Mouse (Mus musculus): ENCODE results near the gene Stn1. TPM values are rescaled to one million over a fixed set of nuclear protein-coding genes. Genes with fewer than 3 reads are reported as not detected.

Stn1 gene
- polyA plus RNA-seq, 1 experiment from 2014 or later = 44.2 TPM

GRCm38 (mm10) chr19:47500389-47501011 lies 36.8 kb downstream of the Stn1 start:
- no peaks in the 10 kb centered on the region for H3K9me3 ChIP-seq (replicated peaks)
- WGBS = 78% methylated on average over 11 of the region's 11 CpGs
- no peaks in the 10 kb centered on the region for H3K4me1 ChIP-seq
- H3K27me3 ChIP-seq = no peaks in the 10 kb centered on the region
- 0 out of 2 replicates have a peak, but pooled peaks cover 3% of the 10 kb centered on the region for H3K36me3 ChIP-seq
- no peak for ATAC-seq (ENCODE audit: low FRiP score)
- H3K9ac ChIP-seq = no peak overlapping the region
- H3K4me2 ChIP-seq (replicated peaks) = no peak overlapping the region
- H3K27ac ChIP-seq = no peak overlapping the region
- H3K4me3 ChIP-seq = no peak overlapping the region

- Histone ChIP-seq H3K9me3 (replicated peaks) (no peaks in the 10 kb centered on the region), H3K27ac (no peak overlapping the region), H3K4me2 (replicated peaks) (no peak overlapping the region), H3K36me3 (0 out of 2 replicates have a peak, but pooled peaks cover 3% of the 10 kb centered on the region), H3K9ac (no peak overlapping the region), H3K4me1 (no peaks in the 10 kb centered on the region), H3K4me3 (no peak overlapping the region), H3K27me3 (no peaks in the 10 kb centered on the region)
- no peak for ATAC-seq (ENCODE audit: low FRiP score)
- 85% methylated on average over 5 of the region's 5 CpGs for WGBS
Observed at GRCm38 (mm10) chr19:47499841-47500240, 37.5 kb downstream of the Stn1 start.

GRCm38 (mm10) chr19:47498942-47499341 lies 38.4 kb downstream of the Stn1 start:
- Histone ChIP-seq H3K4me1 (peaks cover 6% of the 10 kb centered on the region; the same call in 1 of the 2 replicates), H3K27ac (no peak overlapping the region), H3K36me3 (0 out of 2 replicates have a peak, but pooled peaks cover 3% of the 10 kb centered on the region), H3K27me3 (no peaks in the 10 kb centered on the region), H3K9ac (no peak overlapping the region), H3K9me3 (replicated peaks) (no peaks in the 10 kb centered on the region), H3K4me3 (no peak overlapping the region), H3K4me2 (replicated peaks) (no peak overlapping the region)
- ATAC-seq (ENCODE audit: low FRiP score) = no peak
- 72% methylated on average over 4 of the region's 4 CpGs for WGBS

- Histone ChIP-seq H3K27me3 (no peaks in the 10 kb centered on the region), H3K4me1 (peaks cover 19% of the 10 kb centered on the region), H3K4me3 (no peak overlapping the region), H3K36me3 (0 out of 2 replicates have a peak, but pooled peaks cover 3% of the 10 kb centered on the region), H3K27ac (no peak overlapping the region), H3K9ac (no peak overlapping the region), H3K4me2 (replicated peaks) (no peak overlapping the region), H3K9me3 (replicated peaks) (no peaks in the 10 kb centered on the region)
- ATAC-seq (ENCODE audit: low FRiP score) = no peak
- WGBS = 90% methylated on average over 6 of the region's 6 CpGs
Observed at GRCm38 (mm10) chr19:47497736-47498135, 39.6 kb downstream of the Stn1 start.

- Histone ChIP-seq H3K36me3 (0 out of 2 replicates have a peak, but pooled peaks cover 3% of the 10 kb centered on the region), H3K4me1 (peaks cover 23% of the 10 kb centered on the region), H3K27me3 (no peaks in the 10 kb centered on the region), H3K9me3 (replicated peaks) (no peaks in the 10 kb centered on the region), H3K9ac (no peak overlapping the region), H3K4me2 (replicated peaks) (no peak overlapping the region), H3K4me3 (no peak overlapping the region), H3K27ac (no peak overlapping the region)
- WGBS = 90% methylated on average over 9 of the region's 9 CpGs
- ATAC-seq (ENCODE audit: low FRiP score) = no peak
Observed at GRCm38 (mm10) chr19:47497313-47497712, 40.0 kb downstream of the Stn1 start.

GRCm38 (mm10) chr19:47493017-47493997 lies 44.0 kb downstream of the Stn1 start:
- no peak overlapping the region for H3K9ac ChIP-seq
- peak; percentile 77 for ATAC-seq (ENCODE audit: low FRiP score)
- 28% methylated on average over 23 of the region's 23 CpGs for WGBS

GRCm38 (mm10) chr19:47492422-47492821 lies 44.9 kb downstream of the Stn1 start:
- H3K4me2 ChIP-seq (replicated peaks) = no peak overlapping the region
- no peak overlapping the region for H3K9ac ChIP-seq
- WGBS = 31% methylated on average over 6 of the region's 6 CpGs
- peak overlapping the region; percentile 74 for H3K27ac ChIP-seq
- H3K27me3 ChIP-seq = no peaks in the 10 kb centered on the region
- H3K4me3 ChIP-seq = no peak overlapping the region
- 0 out of 2 replicates have a peak, but pooled peaks have one; percentile 41 for ATAC-seq (ENCODE audit: low FRiP score)
- H3K9me3 ChIP-seq (replicated peaks) = no peaks in the 10 kb centered on the region
- no peaks in the 10 kb centered on the region for H3K36me3 ChIP-seq
- H3K4me1 ChIP-seq = peaks cover 29% of the 10 kb centered on the region

More at GRCm38 (mm10) chr19:47493017-47493997, 44.0 kb downstream of the Stn1 start:
- Histone ChIP-seq H3K27me3 (no peaks in the 10 kb centered on the region), H3K4me2 (replicated peaks) (peak overlapping the region; percentile 45), H3K36me3 (no peaks in the 10 kb centered on the region), H3K4me3 (no peak overlapping the region), H3K27ac (peak overlapping the region; percentile 74), H3K4me1 (peaks cover 29% of the 10 kb centered on the region), H3K9me3 (replicated peaks) (no peaks in the 10 kb centered on the region)

GRCm38 (mm10) chr19:47491853-47492252 lies 45.5 kb downstream of the Stn1 start:
- ATAC-seq (ENCODE audit: low FRiP score) = no peak
- Histone ChIP-seq H3K9ac (no peak overlapping the region), H3K4me3 (no peak overlapping the region), H3K9me3 (replicated peaks) (no peaks in the 10 kb centered on the region), H3K4me1 (peaks cover 29% of the 10 kb centered on the region), H3K27me3 (no peaks in the 10 kb centered on the region), H3K27ac (peak overlapping the region; percentile 52; the same call in 1 of the 2 replicates), H3K4me2 (replicated peaks) (no peak overlapping the region), H3K36me3 (no peaks in the 10 kb centered on the region)
- 47% methylated on average over 2 of the region's 2 CpGs for WGBS

GRCm38 (mm10) chr19:47489233-47489632 lies 48.1 kb downstream of the Stn1 start:
- no peak for ATAC-seq (ENCODE audit: low FRiP score)
- 78% methylated on average over 3 of the region's 3 CpGs for WGBS
- H3K4me3 ChIP-seq = no peak overlapping the region
- H3K9ac ChIP-seq = no peak overlapping the region
- no peak overlapping the region for H3K4me2 ChIP-seq (replicated peaks)
- no peaks in the 10 kb centered on the region for H3K36me3 ChIP-seq
- H3K9me3 ChIP-seq (replicated peaks) = no peaks in the 10 kb centered on the region
- peaks cover 31% of the 10 kb centered on the region for H3K4me1 ChIP-seq
- H3K27ac ChIP-seq = no peak overlapping the region
- H3K27me3 ChIP-seq = no peaks in the 10 kb centered on the region

GRCm38 (mm10) chr19:47488250-47488649 lies 49.1 kb downstream of the Stn1 start:
- Histone ChIP-seq H3K36me3 (no peaks in the 10 kb centered on the region), H3K9me3 (replicated peaks) (no peaks in the 10 kb centered on the region), H3K9ac (no peak overlapping the region), H3K4me1 (peaks cover 23% of the 10 kb centered on the region), H3K4me2 (replicated peaks) (no peak overlapping the region), H3K4me3 (no peak overlapping the region), H3K27me3 (no peaks in the 10 kb centered on the region), H3K27ac (no peak overlapping the region)
- 42% methylated on average over 4 of the region's 4 CpGs for WGBS
- no peak for ATAC-seq (ENCODE audit: low FRiP score)

- Histone ChIP-seq H3K4me1 (peaks cover 16% of the 10 kb centered on the region), H3K9ac (no peak overlapping the region), H3K27me3 (no peaks in the 10 kb centered on the region), H3K36me3 (no peaks in the 10 kb centered on the region), H3K4me3 (no peak overlapping the region), H3K9me3 (replicated peaks) (no peaks in the 10 kb centered on the region), H3K27ac (no peak overlapping the region), H3K4me2 (replicated peaks) (no peak overlapping the region)
- WGBS = 88% methylated on average over 9 of the region's 9 CpGs
- no peak for ATAC-seq (ENCODE audit: low FRiP score)
Observed at GRCm38 (mm10) chr19:47487572-47487971, 49.7 kb downstream of the Stn1 start.

- no peak for ATAC-seq (ENCODE audit: low FRiP score)
- no peak overlapping the region for H3K4me3 ChIP-seq
- H3K9ac ChIP-seq = no peak overlapping the region
- H3K4me2 ChIP-seq (replicated peaks) = no peak overlapping the region
- H3K27ac ChIP-seq = no peak overlapping the region
- 50% methylated on average over 9 of the region's 9 CpGs for WGBS
- no peaks in the 10 kb centered on the region for H3K36me3 ChIP-seq
- peaks cover 7% of the 10 kb centered on the region for H3K4me1 ChIP-seq
- H3K9me3 ChIP-seq (replicated peaks) = peaks cover 6% of the 10 kb centered on the region
- H3K27me3 ChIP-seq = no peaks in the 10 kb centered on the region
Observed at GRCm38 (mm10) chr19:47485997-47486566, 51.2 kb downstream of the Stn1 start.

All from hindbrain, embryonic 12.5 days (tissue).